9 mouse cellular contexts compared by ENCODE assay signal in genomic region chr13:4190904-4191303, GRCm38 (mm10). TPM values are rescaled to one million over a fixed set of nuclear protein-coding genes. Genes with fewer than 3 reads are reported as not detected.
DNase-seq lines count a peak whose midpoint lies in the region; ATAC-seq lines count a peak whose summit lies in the region.
"Had no signal": no experiment of that assay in that cellular context is flagged by ENCODE, and none has a peak within 500 bp of the region (broad histone marks: within the 10 kb centered on the region; RNA-seq: fewer than 3 reads in every experiment).

Gene Akr1c13, plus strand, starts transcription at chr13:4191150.

- H3K4me2 ChIP-seq in kidney, embryonic 15.5 days, result peak within 1 kb of the TSS; percentile 12; the same call in 1 of the 2 replicates
- H3K4me2 ChIP-seq: neural tube, embryonic 12.5 days had no signal

- DNase-seq in ovary, postnatal 14 days (ENCODE audit: low spot score), result peak; percentile 44
- DNase-seq in ovary, postnatal 36 days (ENCODE audit: low spot score), result no peak
- peak; percentile 68 for DNase-seq in adrenal gland, postnatal 14 days
- no peak for DNase-seq in left cerebral cortex, postnatal 10 days (ENCODE audit: extremely low spot score in 1 of 2, low spot score in 2 of 2)
- no peak for DNase-seq in left cerebral cortex, postnatal 25 days (ENCODE audit: low spot score in 2 of 2)
- no peak for DNase-seq in right cerebral cortex, postnatal 25 days

- no peaks in the 10 kb centered on the region for H3K4me1 ChIP-seq in kidney, embryonic 15.5 days
- H3K4me1 ChIP-seq: neural tube, embryonic 12.5 days had no signal

- H3K9ac ChIP-seq in kidney, embryonic 15.5 days, result no peak within 1 kb of the TSS
- H3K9ac ChIP-seq: neural tube, embryonic 12.5 days had no signal

- peak; percentile 83 for ATAC-seq in kidney, embryonic 15.5 days (replicated peaks; ENCODE audit: low FRiP score)

- no peaks in the 10 kb centered on the region for H3K79me2 ChIP-seq in macrophage (ENCODE audit: inconsistent target)

- H3K9me3 ChIP-seq in kidney, embryonic 15.5 days (replicated peaks), result no peaks in the 10 kb centered on the region
- H3K9me3 ChIP-seq: neural tube, embryonic 12.5 days had no signal

- H3K27ac ChIP-seq in kidney, embryonic 15.5 days, result no peak within 1 kb of the TSS
- H3K27ac ChIP-seq in macrophage, result 0 out of 2 replicates have a peak within 1 kb of the TSS, but pooled peaks have one; percentile 24
- H3K27ac ChIP-seq: neural tube, embryonic 12.5 days had no signal

- no peaks in the 10 kb centered on the region for H3K27me3 ChIP-seq in kidney, embryonic 15.5 days
- H3K27me3 ChIP-seq: neural tube, embryonic 12.5 days had no signal

- intact Hi-C loops in left cerebral cortex, postnatal 10 days (cut with DNase I), result no loop called here
- intact Hi-C loops in left cerebral cortex, postnatal 25 days (cut with DNase I), result no loop called here

- 40% methylated on average over 3 of the region's 3 CpGs for WGBS in kidney, embryonic 15.5 days
- 0% methylated on average over 2 of the region's 3 CpGs for WGBS in macrophage (ENCODE audit: missing documents)

- no peak within 1 kb of the TSS for H3K4me3 ChIP-seq in kidney, embryonic 15.5 days (replicated peaks)
- peak within 1 kb of the TSS; percentile 56 for H3K4me3 ChIP-seq in macrophage (ENCODE audit: inconsistent target)
- H3K4me3 ChIP-seq: neural tube, embryonic 12.5 days had no signal

- no peaks in the 10 kb centered on the region for H3K36me3 ChIP-seq in kidney, embryonic 15.5 days
- H3K36me3 ChIP-seq in macrophage (ENCODE audit: inconsistent target), result no peaks in the 10 kb centered on the region
- H3K36me3 ChIP-seq: neural tube, embryonic 12.5 days had no signal

RNA-seq across cellular contexts. Expression of gene Akr1c13, which starts in this region (rescaled TPM):
- 24.1 and 28.7 TPM in 2 replicates for total RNA-seq in adrenal gland, postnatal 14 days (2021)
- polyA plus RNA-seq in kidney, embryonic 15.5 days (2015; fragmentation: Nextera tagmentation; extraction: Ambion mirVana), result 5.9 and 6.5 TPM in 2 replicates
- 10 to 100 TPM in 11 of 26 experiments, 1 to 10 TPM in 15; 2.0 to 22.2 (median 9.1) TPM for total RNA-seq in macrophage (2018; cell fraction: chromatin; rRNA removed)
- total RNA-seq in macrophage (2018; cell fraction: cytosol; rRNA removed), result 10 to 100 TPM; 33.5 to 64.8 (median 51.4) TPM
- 10 to 100 TPM in 19 of 26 experiments, 1 to 10 TPM in 7; 5.6 to 29.0 (median 16.2) TPM for total RNA-seq in macrophage (2018; cell fraction: nucleus; rRNA removed)
- 48.2 to 101 TPM (median 53.9 TPM) in 3 replicates for polyA plus RNA-seq in macrophage (2018)
- total RNA-seq in left cerebral cortex, postnatal 10 days (2021), result not detected
- under 1 TPM in 1 of 2 experiments, not detected in 1; 0.50 TPM for total RNA-seq in left cerebral cortex, postnatal 25 days (2021)

Comparison
In these comparisons a context has a peak if more than half of its experiments do, and no peak if none do; other contexts are left out.
1. RNA of gene Akr1c13 (total RNA-seq): 24.1 to 28.7 TPM in adrenal gland, postnatal 14 days; not detected in left cerebral cortex, postnatal 10 days and 0.50 TPM in left cerebral cortex, postnatal 25 days; every median in the first group is over 10 times any median in the second.
2. DNase-seq: peak in ovary, postnatal 14 days (single experiment) and adrenal gland, postnatal 14 days (single experiment); none in ovary, postnatal 36 days (single experiment), left cerebral cortex, postnatal 10 days (0 of 2), left cerebral cortex, postnatal 25 days (0 of 2) and right cerebral cortex, postnatal 25 days (single experiment).